Mouse (Mus musculus) left cerebral cortex, postnatal 36 days (tissue): Measurements from ENCODE around the gene Pnpla1. TPM values are rescaled to one million over a fixed set of nuclear protein-coding genes. Genes with fewer than 3 reads are reported as not detected.
"Not testable (repeated sequence)": the region's sequence is repeated elsewhere in the genome, so short reads cannot be mapped to it uniquely, and the experiment has no call there.

Experiments
- DNase-seq, 2 experiments: peaks; one replicate each; pipeline ENCODE4 v3.0.0; 2021 to 2022; ENCODE audit warnings: low spot score in 2 of 2, mixed read lengths in 1 of 2
- intact Hi-C: fragments of 180-260 bp; cut with DNase I; formaldehyde crosslinking; loops from one replicate; pipeline ENCODE4 v1.15.1; 2025
- total RNA-seq, 2 experiments: library from RNA; stranded (reverse); gene quantifications; 2 replicates each; pipeline ENCODE4 v1.2.3; 2021

The Pnpla1 gene
- total RNA-seq, 2 experiments from 2014 or later: 0.66 to 1.4 TPM

DNA sequence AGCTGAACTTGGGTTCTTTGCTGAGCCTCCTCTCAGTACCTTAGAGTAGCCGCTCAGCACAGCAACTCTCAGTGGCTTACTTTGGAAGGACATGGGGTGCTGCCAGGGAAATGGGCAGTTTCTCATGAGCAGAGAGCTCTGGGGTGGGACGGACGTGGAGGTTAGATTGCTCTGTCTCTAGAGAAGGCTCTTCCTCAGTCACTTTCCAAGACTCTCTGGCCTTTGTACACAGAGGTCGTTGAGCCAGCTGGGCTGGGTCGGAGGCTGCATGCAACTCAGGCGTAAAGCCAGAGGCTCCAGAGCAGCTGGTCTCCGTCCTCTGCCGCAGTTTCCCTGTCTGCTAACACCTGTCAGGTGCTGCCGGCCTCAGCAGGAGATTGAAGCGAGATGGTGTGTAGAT, 23.5 kb upstream of the Pnpla1 start:
- intact Hi-C loops: no loop called here
- DNase-seq: no peak

DNA sequence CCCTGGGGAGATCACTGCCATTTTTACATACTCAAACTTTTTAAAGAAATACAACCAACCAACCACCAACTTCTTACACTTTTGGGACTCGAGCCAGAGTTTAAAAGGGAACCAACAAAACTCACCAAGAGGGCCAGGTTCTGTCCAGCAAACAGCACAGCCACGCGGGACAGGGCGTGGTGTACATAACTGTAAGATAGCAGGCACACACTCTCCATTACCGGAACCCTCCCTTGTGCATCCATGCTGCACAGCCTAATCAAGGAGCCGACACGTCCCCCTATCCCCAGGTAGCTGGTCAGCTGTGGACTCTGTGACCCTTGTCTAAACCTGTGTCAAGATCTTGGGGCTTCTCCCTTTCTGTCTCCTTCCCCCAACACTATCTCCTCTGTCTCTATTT, 20.4 kb upstream of the Pnpla1 start:
- intact Hi-C loops: no loop called here
- DNase-seq: no peak

DNA sequence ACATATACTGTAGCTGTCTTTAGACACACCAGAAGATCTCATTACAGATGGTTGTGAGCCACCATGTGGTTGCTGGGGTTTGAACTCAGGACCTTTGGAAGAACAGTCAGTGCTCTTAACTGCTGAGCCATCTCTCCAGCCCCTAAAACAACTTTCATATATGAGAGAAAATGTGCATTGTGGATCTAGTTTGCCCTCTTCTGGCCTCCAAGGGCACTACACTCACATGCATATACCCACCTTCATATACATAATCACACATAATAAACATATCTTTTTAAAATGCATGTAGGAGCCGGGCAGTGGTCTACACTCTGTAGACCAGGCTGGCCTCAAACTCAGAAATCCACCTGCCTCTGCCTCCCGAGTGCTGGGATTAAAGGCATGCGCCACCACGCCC, 16.3 kb upstream of the Pnpla1 start:
- DNase-seq, intact Hi-C loops: not testable (repeated sequence)

DNA sequence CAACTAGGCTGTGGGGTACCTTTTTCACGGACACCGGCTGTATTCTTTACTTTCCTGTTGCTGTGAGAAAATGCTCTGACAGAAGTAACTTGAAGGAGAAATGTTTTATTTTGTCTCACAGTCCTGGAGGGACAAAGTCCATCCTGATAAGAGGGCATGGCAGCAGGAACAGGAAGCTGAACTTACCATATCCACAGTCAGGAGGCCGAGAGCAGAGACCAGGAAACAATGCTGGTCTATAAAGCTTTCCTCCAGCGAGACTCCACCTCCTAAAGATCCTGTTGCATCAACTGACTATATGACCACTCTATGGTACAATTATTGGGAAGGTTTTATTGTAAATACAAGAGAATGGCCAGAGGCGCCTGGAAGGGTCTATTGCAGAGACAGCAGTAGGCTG, 14.5 kb upstream of the Pnpla1 start:
- intact Hi-C loops: no loop called here
- no peak for DNase-seq

DNA sequence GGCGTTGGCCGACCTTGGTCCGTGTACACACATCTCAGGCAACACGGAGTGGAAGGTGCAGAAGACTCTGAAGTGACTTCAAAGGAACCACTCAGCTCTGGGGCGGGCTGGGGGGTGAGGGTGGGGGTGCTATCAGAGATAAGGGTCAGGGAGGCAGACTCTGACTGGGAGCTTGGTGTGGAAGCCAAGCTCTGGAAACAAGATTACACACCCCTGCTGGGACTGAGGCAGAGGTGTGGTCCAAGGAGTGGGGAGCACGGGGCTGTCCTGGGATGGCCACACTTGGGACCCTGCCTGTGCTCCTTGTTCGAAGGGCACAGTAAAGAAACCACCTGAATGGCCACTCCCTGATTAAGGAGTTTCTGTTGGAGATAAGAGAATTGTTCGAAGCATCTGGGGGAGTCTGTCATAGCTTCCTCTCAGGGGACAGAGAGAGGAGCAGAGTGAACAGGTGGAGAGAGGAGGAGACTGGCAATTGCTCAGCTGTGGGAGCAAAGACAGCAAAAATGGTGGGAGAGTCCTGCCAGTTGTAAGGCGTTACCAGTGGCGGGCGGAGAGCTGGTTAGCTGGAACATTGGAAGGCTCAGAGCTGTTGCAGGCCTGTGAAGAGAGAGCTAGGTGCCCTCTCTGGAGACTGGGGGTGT, 11.1 kb upstream of the Pnpla1 start:
- intact Hi-C loops: no loop called here
- DNase-seq: peak in 1 of 2 experiments; percentile 36

DNA sequence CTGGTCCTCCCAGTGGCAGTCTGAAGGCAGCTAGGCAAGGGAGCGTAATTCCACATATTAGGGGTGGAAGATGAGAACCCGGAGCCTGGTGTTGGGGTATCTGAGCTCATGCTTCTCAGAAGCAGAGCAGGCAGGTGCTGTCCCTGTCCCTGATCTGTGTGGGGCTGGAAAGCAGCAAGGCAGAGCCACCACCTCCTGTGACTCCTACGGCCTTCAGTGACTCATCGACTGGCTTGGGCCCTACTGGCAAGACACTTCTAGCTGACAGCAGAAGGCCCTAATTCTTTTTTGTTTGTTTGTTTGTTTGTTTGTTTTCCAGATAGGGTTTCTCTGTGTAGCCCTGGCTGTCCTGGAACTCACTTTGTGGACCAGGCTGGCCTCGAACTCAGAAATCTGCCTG, 7.7 kb upstream of the Pnpla1 start:
- intact Hi-C loops: no loop called here
- no peak for DNase-seq

DNA sequence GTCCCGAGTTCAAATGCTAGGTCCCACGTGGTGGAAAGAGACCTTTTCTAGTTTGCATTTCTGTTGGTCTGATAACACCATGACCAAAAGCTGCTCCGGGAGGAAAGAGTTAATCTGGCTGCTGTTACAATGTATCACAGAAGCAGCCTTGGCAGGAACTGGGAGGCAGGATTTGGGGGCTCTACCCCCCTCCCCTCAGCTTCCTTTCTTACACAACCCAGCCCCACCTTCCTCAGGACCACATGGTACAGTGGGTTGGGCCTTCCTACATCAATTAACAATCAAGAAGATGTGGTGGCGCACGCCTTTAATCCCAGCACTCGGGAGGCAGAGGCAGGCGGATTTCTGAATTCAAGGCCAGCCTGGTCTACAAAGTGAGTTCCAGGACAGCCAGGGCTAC, 3.8 kb upstream of the Pnpla1 start:
- no peak for DNase-seq
- intact Hi-C loops: no loop called here

DNA sequence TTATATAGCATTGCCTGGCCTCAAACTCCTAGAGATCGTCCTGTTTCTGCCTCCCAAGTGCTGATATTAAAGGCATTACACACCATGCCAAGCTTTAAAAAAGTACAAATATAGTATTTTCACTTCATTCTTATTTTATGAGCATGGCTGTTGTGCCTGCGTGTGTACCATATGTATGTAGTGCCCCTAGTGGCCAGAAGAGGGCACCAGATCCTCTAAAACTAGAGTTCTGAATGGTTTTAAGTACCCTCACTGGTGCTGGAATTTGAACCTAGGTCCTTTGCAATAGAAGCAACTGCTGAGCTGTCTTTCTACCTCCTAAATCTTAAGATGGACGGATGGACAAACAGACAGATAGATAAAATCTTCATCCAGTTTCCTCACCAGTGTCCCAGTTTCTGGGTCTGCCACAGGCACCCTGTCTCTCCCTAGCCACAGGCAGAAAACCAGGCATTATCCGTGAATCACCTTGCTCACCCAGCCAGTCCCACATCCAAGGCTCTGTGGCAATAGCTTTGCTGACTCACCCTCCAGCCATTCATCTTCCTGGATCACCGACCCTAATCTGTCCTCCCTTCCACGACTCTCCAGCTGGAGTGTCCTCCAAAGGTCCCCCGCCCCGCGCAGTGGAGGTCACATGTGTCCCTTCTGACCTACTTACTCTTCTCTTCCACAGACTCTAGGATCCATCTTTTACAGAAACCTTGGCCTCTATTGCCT, 2.9 kb upstream of the Pnpla1 start:
- DNase-seq: no peak
- intact Hi-C loops: no loop called here

DNA sequence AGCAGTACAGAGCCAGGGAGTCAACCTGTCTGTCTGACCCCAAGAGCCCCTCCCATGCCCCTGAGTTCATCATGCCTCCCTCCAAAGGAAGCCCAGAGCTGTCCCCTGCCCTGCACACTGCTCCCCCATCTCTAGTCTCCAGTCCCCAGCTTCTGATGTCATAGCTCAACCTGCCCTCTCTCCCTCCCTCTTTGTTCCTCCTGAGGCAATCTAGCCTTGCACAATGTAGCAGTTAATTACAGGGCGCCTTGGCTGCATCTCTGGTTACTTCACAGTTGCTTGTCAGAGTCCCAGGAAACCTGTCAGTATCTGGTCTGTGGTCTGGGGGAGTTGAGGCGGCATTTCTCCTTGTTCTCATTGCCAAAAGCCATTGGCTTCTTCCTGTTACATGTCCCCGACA, 2.2 kb upstream of the Pnpla1 start:
- DNase-seq: no peak
- intact Hi-C loops: no loop called here

DNA sequence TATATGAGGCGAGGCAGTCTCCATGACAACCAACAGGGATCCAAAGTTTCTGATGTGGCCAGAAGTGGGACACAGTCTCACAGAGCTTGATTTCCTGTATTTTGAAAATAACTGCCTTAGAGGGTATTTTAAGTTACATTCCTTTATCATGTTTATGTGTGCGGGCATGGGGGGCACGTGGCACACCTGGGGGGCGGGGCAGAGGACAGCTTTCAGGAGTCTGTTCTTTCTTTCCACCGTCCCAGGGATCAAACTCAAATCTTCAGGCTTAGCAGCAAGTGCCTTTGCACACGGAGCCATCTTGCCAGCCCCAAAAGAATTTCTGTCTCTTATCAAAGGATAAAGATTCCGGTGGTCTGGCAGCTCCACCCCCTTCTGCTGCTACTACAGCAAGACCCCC, 5.7 kb downstream of the Pnpla1 start:
- intact Hi-C loops: no loop called here
- no peak for DNase-seq

DNA sequence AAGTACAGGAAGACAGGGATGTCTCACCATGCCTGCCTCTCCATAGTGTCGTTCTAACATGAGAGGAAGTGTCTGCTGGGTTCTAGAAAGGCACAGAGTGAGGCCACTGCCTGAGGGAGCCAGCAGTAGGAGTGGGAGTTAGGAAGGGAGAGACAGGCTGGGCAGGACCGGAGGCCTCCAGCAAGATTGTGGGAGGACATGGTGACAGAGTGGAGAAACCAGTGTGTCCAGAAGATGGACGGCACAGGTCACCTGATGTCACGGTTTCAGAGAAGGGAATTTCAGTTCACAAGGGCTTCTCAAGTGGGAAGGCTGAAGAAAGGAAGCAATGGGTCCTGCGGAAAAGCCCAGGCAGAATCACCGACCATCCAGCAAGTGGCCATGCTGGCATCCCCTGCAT, 6.3 kb downstream of the Pnpla1 start:
- DNase-seq: no peak
- intact Hi-C loops: no loop called here

DNA sequence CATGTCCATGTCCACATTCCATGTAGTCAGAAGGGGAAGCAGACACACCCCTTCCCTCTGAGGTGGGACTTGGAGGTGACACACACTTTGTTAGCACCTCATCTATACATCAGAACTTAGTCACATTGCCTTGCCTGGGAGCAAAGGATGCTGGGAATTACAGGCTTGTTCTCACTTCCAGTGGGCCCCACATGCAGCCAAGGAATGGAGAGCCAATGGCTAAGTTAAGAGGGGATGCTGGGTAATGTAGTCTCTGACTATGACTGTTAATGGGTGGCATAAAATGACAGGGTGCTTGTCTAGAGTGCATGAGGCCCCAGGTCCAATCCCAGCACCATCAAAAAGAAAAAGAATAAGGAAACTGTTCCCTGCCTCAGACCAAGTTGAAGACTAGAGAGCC, 8.7 kb downstream of the Pnpla1 start:
- intact Hi-C loops: no loop called here
- no peak for DNase-seq

DNA sequence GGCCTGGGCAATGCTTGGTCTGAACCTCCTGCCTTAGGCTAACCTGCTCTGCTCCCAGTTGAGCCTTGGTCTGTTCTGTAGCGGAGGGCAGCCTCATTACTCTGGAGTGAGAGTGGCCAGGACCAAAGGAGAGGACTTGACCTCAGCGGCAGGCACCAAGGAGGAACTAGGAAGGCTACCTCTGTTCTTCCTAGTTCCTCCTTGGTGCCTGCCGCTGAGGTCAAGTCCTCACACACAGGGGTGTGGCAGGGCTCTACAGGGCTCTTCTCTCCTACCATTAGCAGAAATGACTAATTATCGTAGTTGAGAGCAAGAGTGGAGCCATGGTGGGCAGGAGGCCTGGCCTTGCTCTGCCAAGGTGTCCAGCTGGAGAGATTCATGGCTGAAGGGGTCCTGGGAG, 9.2 kb downstream of the Pnpla1 start:
- intact Hi-C loops: no loop called here
- no peak for DNase-seq

DNA sequence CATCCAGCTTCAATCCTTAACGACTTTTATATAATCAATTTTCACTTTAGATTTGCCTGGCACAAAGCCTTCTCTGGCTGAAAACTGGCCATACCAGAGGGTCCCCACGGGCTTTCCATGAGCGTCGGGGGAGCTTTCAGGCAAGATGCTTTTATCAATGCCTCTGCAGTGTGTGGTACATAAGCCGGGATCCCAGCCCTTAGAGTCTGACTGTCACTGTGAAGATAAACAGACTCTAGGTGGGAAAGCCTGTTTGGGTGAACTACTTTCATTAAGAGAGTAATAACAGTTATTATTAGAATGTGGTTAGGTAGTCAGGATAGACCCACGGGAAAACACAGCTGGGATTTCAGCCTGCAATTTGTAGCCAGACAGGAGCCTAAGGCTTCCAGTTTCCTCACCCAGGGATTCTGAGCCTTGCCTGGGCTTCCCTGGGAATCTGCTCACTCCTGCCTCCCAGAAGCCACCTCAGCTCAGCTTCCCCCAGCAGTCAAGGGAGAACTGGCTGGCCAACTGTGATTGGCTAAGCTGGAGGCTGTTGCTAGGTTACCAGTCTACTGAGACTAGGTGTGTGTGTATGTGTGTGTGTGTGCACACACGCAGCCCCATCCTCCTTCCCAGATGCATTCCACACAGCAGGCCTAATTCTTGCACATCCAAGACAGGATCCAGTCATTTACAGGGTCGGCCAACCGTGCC, 11.3 kb downstream of the Pnpla1 start:
- DNase-seq: peak; percentile 79 to 80
- intact Hi-C loops: no loop called here

DNA sequence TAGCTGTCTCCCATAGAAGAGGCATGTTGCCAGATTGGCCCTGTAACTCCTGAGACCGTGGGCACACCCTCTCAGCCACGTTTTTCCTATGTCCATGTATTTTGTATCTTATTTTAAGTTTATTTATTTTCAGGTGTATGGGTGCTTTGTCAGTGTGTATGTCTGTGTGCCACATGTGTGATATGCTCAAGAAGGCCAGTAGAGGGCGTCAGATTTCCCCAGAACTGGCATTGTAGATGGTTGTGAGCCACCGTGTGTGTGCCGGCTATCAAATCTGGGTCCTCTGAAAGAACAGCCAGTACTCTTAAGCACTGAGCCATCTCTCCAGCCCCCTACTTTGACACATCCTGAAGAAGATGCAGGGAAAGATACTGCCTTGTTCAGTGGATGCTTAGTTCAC, 12.2 kb downstream of the Pnpla1 start:
- intact Hi-C loops: no loop called here
- no peak for DNase-seq

DNA sequence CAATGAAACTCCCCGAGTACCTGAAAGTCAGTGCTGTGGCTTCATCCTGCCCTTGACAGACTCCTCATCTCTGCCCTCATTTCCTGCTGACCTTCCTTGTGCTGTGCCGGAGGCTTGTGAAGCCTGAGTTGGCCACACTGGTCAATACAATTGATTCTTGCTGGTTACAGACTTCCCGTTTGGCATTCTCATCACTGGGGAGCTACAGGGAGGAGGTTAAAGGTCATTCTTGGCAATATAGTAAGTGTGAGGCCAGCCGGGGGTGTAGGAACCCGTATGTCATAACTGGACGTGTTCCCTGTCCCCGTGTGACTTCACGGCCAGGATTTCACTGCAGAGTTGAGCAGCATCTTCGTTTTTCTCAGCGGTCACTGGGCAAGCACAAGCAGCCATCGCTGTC, 13.6 kb downstream of the Pnpla1 start:
- no peak for DNase-seq
- intact Hi-C loops: no loop called here

DNA sequence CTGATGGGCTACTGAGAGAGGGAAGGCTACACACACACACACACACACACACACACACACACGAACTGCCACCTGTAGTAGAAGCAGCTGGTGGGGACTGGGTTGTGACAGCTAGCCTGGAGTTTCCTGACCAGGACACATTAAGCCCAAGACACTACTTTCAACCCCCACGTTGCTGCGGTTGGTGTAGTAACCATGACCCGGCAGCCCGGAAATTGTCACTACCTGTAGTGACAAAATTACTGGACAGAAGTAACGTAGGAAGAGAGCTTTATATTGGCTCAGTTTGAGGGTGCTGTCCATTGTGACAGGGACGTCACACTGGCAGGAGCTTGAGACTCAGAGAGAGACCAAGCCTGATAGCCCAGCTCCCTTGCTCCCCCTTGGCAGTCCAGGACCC, 14.1 kb downstream of the Pnpla1 start:
- intact Hi-C loops: no loop called here

DNA sequence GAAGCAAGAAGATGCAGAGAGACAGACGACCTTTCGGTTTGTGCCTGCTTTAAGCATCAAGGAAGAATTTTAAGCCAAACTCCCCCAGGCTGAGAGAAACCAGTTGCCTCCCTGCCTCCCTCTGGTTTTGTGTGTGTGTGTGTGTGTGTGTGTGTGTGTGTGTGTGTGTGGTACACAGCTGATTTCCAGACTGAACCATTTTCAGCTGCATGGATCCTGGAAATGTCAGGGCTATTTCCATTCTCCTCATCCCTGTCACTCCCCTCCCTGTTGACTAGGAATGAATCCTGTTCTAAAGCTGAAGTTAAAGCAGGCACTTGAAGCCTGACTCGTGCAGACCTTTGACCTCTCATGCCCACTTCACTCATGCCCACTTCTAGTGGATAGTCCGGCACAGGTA, 16.0 kb downstream of the Pnpla1 start:
- peak; percentile 30 to 40 for DNase-seq
- intact Hi-C loops: loop anchor here (2.0 kb wide), 1 partner anchor 183 kb away; the partner anchor contains the start of genes Mapk14 and Slc26a8

More for the DNA sequence above, 14.1 kb downstream of the Pnpla1 start:
- no peak for DNase-seq

DNA sequence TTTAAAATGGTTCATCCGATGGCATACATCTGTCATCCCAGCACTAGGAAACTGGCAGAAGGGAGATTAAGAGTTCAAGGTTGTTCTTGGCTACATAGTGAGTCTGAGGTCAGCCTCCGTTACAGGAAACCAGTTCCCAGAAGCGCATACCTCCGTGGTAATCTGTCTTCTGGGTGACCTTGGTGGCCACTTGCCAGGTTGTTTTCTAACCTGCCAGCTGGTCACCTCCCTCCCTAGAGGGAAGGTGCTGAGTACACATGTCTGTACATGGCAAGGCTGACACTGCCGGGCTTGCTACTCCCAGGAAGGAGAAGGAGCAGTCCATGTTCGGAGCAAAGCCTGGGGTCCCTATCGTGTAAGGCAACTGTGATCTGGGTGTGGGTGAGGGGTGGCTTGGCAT, 16.6 kb downstream of the Pnpla1 start:
- intact Hi-C loops: loop anchor here (2.0 to 5.0 kb wide), 2 partner anchors 48 to 184 kb away; partner anchors contain the start of genes Mapk14 and Slc26a8
- DNase-seq: peak; percentile 21 to 32

DNA sequence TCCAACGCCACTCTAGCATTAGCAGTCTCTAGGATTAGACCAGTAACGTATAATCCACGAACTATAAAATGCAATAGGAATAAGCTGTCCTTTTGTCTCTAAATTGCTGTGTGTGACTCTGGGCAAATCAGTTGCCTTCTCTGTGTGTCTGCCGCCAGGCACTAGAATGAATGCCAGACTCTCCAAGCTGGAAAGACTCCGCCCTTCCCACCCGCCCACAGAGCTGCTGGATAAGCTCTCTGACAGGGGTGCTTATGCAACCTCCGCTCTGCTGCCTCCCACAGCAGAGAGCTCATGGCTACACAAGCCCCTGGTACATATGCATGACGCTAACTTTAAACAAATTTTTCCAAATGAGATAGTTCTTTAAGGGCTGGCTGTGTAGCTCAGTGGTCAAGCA, 17.1 kb downstream of the Pnpla1 start:
- intact Hi-C loops: loop anchor here (2.0 to 5.0 kb wide), 2 partner anchors 48 to 185 kb away; partner anchors contain the start of genes Mapk14 and Slc26a8
- peak; percentile 71 to 77 for DNase-seq

DNA sequence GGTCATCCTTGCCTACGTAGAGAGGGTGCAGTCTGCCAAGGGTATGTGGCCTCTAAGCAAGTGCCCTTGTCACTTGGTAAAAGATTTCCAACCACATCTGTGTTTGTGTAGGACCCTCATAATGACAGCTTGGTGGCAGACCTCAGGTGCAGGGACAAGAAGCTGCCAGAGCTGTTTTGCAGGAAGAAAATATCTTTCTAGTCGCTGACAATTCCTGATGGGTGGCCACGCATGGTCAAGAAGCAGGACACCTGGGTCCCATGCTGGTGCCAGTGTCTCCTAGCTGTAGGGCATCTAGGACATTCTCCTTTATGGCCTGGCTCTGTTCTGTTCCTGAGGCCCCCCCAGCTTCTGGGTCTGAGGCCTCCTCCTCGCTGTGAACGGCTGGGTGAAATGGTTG, 18.1 kb downstream of the Pnpla1 start:
- DNase-seq: no peak
- intact Hi-C loops: loop anchor here (5.0 kb wide), 1 partner anchor 49 kb away; no protein-coding TSS in a partner anchor
